Mouse (Mus musculus): ENCODE measurements at regions not wholly inside any gene's neighbourhood (a gene's known extent, or its start where the extent isn't known, plus 50 kb on each side); places are given as distances from the start of the nearest gene placed in this dataset.

DNA sequence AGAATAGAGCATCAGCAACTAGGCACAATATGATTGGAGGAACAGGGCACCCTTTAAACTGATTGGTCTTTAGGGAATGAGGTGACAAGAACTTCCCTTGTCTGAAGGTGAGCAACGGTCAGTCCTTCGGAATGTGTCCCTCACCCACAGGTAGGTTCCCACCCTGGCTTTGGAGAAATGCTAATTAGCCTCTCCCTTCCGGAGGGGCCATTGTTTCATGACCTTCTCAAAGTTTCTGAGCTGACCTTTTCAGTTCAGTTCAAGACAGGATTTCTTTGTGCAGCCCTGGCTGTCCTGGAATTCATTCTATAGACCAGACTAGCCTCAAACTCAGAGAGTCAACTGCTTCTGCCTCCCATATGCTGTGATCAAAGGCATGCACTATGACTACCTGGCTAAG, 53.5 kb upstream of the Klf9 start:
- TF ChIP-seq CHD2 (IDR thresholded peaks at IDR 0.05; ENCODE audit: low read depth, low read length), result peak; percentile 62; the same call in 1 of the 2 replicates
- TF ChIP-seq ZC3H11A (IDR thresholded peaks at IDR 0.05; ENCODE audit: borderline replicate concordance, low read depth, low read length), result no peak
- no peak for TF ChIP-seq MAFK (IDR thresholded peaks at IDR 0.05; ENCODE audit: insufficient read depth, low read depth, low read length)
- no peak for TF ChIP-seq ZNF384 (IDR thresholded peaks at IDR 0.05; ENCODE audit: low read depth, low read length)

Measured in ES-E14 (cell line).